8 mouse cellular contexts compared by ENCODE assay signal in the genomic region with DNA sequence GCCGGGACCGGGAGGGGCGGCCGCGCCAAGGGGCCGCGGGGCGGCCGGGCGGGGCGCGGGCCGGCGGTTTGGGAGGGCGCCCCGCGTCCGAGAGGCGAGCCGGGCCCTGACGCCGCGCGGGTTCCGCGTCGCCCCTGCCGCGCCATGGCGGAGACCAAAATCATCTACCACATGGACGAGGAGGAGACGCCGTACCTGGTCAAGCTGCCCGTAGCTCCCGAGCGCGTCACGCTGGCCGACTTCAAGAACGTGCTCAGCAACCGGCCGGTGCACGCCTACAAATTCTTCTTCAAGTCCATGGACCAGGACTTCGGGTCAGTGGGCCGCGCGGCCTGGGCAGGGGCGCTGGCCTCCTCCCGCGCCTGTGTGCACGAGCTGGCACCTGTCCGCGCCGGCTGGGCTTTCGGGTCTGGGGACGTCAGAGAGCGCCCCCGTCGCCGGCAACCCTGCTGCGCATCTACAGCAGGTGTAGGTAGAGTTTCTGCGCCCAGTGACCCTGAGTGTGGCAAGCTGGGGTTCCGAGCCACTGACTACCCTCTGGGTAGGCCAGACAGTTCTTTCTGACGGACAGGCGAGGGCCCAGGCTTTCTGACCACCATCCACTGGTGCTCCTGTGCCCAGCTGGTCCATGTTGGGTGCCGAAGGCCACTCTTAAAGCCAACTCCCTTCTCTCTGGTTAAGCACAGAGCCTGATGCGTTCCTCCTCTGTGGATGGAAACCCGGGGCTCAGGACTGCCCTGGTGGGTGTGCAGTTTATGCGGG. TPM values are rescaled to one million over a fixed set of nuclear protein-coding genes. Genes with fewer than 3 reads are reported as not detected.
DNase-seq lines count a peak whose midpoint lies in the region; ATAC-seq and TF ChIP-seq lines count a peak whose summit lies in the region.

No protein-coding gene starts in this region.

- 2% methylated on average over 56 of the region's 69 CpGs for WGBS in heart, embryonic 13.5 days
- under 1% methylated on average over 68 of the region's 69 CpGs for WGBS in stomach, embryonic 15.5 days

- peak overlapping the region; percentile 97 for H3K9ac ChIP-seq in heart, embryonic 13.5 days
- peak overlapping the region; percentile 86 for H3K9ac ChIP-seq in stomach, embryonic 15.5 days

- DNase-seq in 3134 (ENCODE audit: extremely low read depth, insufficient read length, low spot score): peak; percentile 51
- peak; percentile 34 for DNase-seq in G1E (ENCODE audit: low spot score)
- DNase-seq in embryo, embryonic 9.5 days (ENCODE audit: extremely low spot score): peak; percentile 45
- DNase-seq in kidney, postnatal 14 days: peak; percentile 69
- no peak for DNase-seq in left cerebral cortex, postnatal 14 days (ENCODE audit: low spot score in 2 of 2)

- TF ChIP-seq CTCF in G1E (IDR thresholded peaks at IDR 0.05; ENCODE audit: low read depth, low read length): no peak

- H3K4me2 ChIP-seq in heart, embryonic 13.5 days: peak overlapping the region; percentile 98
- H3K4me2 ChIP-seq in stomach, embryonic 15.5 days: peak overlapping the region; percentile 95

- peak overlapping the region; percentile 91 for H3K4me3 ChIP-seq in G1E (ENCODE audit: low read depth, low read length)
- peak overlapping the region; percentile 92 for H3K4me3 ChIP-seq in heart, embryonic 13.5 days
- peak overlapping the region; percentile 66 for H3K4me3 ChIP-seq in stomach, embryonic 15.5 days (replicated peaks)

- intact Hi-C loops in left cerebral cortex, postnatal 14 days (cut with DNase I): no loop called here

- peaks cover 2% of the 10 kb centered on the region; the same call in 1 of the 2 replicates for H3K27me3 ChIP-seq in G1E (ENCODE audit: insufficient read depth, low read length)
- H3K27me3 ChIP-seq in heart, embryonic 13.5 days (replicated peaks): no peaks in the 10 kb centered on the region
- no peaks in the 10 kb centered on the region for H3K27me3 ChIP-seq in stomach, embryonic 15.5 days (replicated peaks)

- H3K9me3 ChIP-seq in G1E (replicated peaks): no peaks in the 10 kb centered on the region
- H3K9me3 ChIP-seq in heart, embryonic 13.5 days: no peaks in the 10 kb centered on the region
- no peaks in the 10 kb centered on the region for H3K9me3 ChIP-seq in stomach, embryonic 15.5 days

- H3K27ac ChIP-seq in heart, embryonic 13.5 days (replicated peaks): peak overlapping the region; percentile 70
- peak overlapping the region; percentile 59; the same call in 1 of the 2 replicates for H3K27ac ChIP-seq in stomach, embryonic 15.5 days

- ATAC-seq in G1E (ENCODE audit: extremely low read depth, insufficient number of reproducible peaks, low FRiP score, poor library complexity, severe bottlenecking): no peak
- peak; percentile 6; the same call in 1 of the 2 replicates for ATAC-seq in heart, embryonic 13.5 days (ENCODE audit: extremely low read depth, insufficient number of reproducible peaks, low FRiP score, low TSS enrichment)
- ATAC-seq in megakaryocyte, adult 5-6 weeks (ENCODE audit: poor library complexity, severe bottlenecking): peak; percentile 25
- ATAC-seq in stomach, embryonic 15.5 days (ENCODE audit: insufficient read depth, low FRiP score, low read depth): peak; percentile 23

- H3K36me3 ChIP-seq in G1E (replicated peaks): peaks cover 44% of the 10 kb centered on the region
- H3K36me3 ChIP-seq in heart, embryonic 13.5 days: peaks cover 16% of the 10 kb centered on the region
- no peaks in the 10 kb centered on the region for H3K36me3 ChIP-seq in stomach, embryonic 15.5 days

- H3K4me1 ChIP-seq in G1E (ENCODE audit: insufficient read depth, low read depth, low read length): peaks cover 48% of the 10 kb centered on the region
- peaks cover 35% of the 10 kb centered on the region for H3K4me1 ChIP-seq in heart, embryonic 13.5 days
- H3K4me1 ChIP-seq in stomach, embryonic 15.5 days: peaks cover 26% of the 10 kb centered on the region

RNA-seq across cellular contexts. Expression of a gene that starts 0.6 kb away (rescaled TPM):
- total RNA-seq in G1E (2014; fragmentation: Nextera tagmentation) (14.4 and 16.8 TPM in 2 replicates), G1E (2017) (9.2 and 13.7 TPM in 2 replicates)
- 77.7 and 92.8 TPM in 2 replicates for polyA plus RNA-seq in G1E (2012)
- polyA plus RNA-seq in heart, embryonic 13.5 days (2015; fragmentation: Nextera tagmentation; extraction: Ambion mirVana): 2.8 and 2.9 TPM in 2 replicates
- 9.8 and 10.8 TPM in 2 replicates for total RNA-seq in megakaryocyte, adult 5-6 weeks (2015)
- 10.5 and 11.3 TPM in 2 replicates for total RNA-seq in megakaryocyte, adult 5-6 weeks (2017)
- 13.7 and 16.0 TPM in 2 replicates for polyA plus RNA-seq in stomach, embryonic 15.5 days (2015; fragmentation: Nextera tagmentation; extraction: Ambion mirVana)
- 10 to 100 TPM; 81.5 to 81.6 TPM for total RNA-seq in left cerebral cortex, postnatal 14 days (2021)

RNA-seq across cellular contexts. Expression of a gene that starts 8.3 kb away (rescaled TPM):
- total RNA-seq in G1E (2014; fragmentation: Nextera tagmentation) (not detected in 2 replicates), G1E (2017) (0.33 and 0.46 TPM in 2 replicates)
- not detected in 2 replicates for polyA plus RNA-seq in G1E (2012)
- 56.7 and 59.3 TPM in 2 replicates for polyA plus RNA-seq in heart, embryonic 13.5 days (2015; fragmentation: Nextera tagmentation; extraction: Ambion mirVana)
- total RNA-seq in megakaryocyte, adult 5-6 weeks (2015): not detected in 2 replicates
- total RNA-seq in megakaryocyte, adult 5-6 weeks (2017): 1.2 TPM in 2 replicates
- polyA plus RNA-seq in stomach, embryonic 15.5 days (2015; fragmentation: Nextera tagmentation; extraction: Ambion mirVana): 110 and 121 TPM in 2 replicates
- total RNA-seq in left cerebral cortex, postnatal 14 days (2021): 10 to 100 TPM in 1 of 2 experiments, 1 to 10 TPM in 1; 9.0 to 14.0 TPM

RNA-seq across cellular contexts. Expression of a gene that starts 15.4 kb away (rescaled TPM):
- total RNA-seq in G1E (2014; fragmentation: Nextera tagmentation) (1.6 and 1.7 TPM in 2 replicates), G1E (2017) (0.52 and 0.60 TPM in 2 replicates)
- polyA plus RNA-seq in G1E (2012): 0.02 and 0.03 TPM in 2 replicates
- 0.09 and 0.11 TPM in 2 replicates for polyA plus RNA-seq in heart, embryonic 13.5 days (2015; fragmentation: Nextera tagmentation; extraction: Ambion mirVana)
- total RNA-seq in megakaryocyte, adult 5-6 weeks (2015): 0.93 and 1.4 TPM in 2 replicates
- 0.66 and 1.1 TPM in 2 replicates for total RNA-seq in megakaryocyte, adult 5-6 weeks (2017)
- 0.30 and 0.50 TPM in 2 replicates for polyA plus RNA-seq in stomach, embryonic 15.5 days (2015; fragmentation: Nextera tagmentation; extraction: Ambion mirVana)
- total RNA-seq in left cerebral cortex, postnatal 14 days (2021): under 1 TPM; 0.20 to 0.27 TPM

RNA-seq across cellular contexts. Expression of a gene that starts 16.7 kb away (rescaled TPM):
- 147 and 155 TPM in 2 replicates for total RNA-seq in G1E (2014; fragmentation: Nextera tagmentation)
- total RNA-seq in G1E (2017): 158 and 160 TPM in 2 replicates
- 291 and 293 TPM in 2 replicates for polyA plus RNA-seq in G1E (2012)
- polyA plus RNA-seq in heart, embryonic 13.5 days (2015; fragmentation: Nextera tagmentation; extraction: Ambion mirVana): 126 and 144 TPM in 2 replicates
- 99.7 and 101 TPM in 2 replicates for total RNA-seq in megakaryocyte, adult 5-6 weeks (2015)
- total RNA-seq in megakaryocyte, adult 5-6 weeks (2017): 131 and 143 TPM in 2 replicates
- 138 and 157 TPM in 2 replicates for polyA plus RNA-seq in stomach, embryonic 15.5 days (2015; fragmentation: Nextera tagmentation; extraction: Ambion mirVana)
- 10 to 100 TPM; 83.3 to 84.1 TPM for total RNA-seq in left cerebral cortex, postnatal 14 days (2021)

RNA-seq across cellular contexts. Expression of a gene that starts 21.5 kb away (rescaled TPM):
- total RNA-seq in G1E (2014; fragmentation: Nextera tagmentation) (6.7 and 11.8 TPM in 2 replicates), G1E (2017) (9.3 and 9.5 TPM in 2 replicates)
- 1.1 and 3.6 TPM in 2 replicates for polyA plus RNA-seq in G1E (2012)
- 9.1 and 9.8 TPM in 2 replicates for polyA plus RNA-seq in heart, embryonic 13.5 days (2015; fragmentation: Nextera tagmentation; extraction: Ambion mirVana)
- total RNA-seq in megakaryocyte, adult 5-6 weeks (2015): 9.1 and 11.7 TPM in 2 replicates
- total RNA-seq in megakaryocyte, adult 5-6 weeks (2017): 8.8 and 14.1 TPM in 2 replicates
- polyA plus RNA-seq in stomach, embryonic 15.5 days (2015; fragmentation: Nextera tagmentation; extraction: Ambion mirVana): 14.7 and 15.7 TPM in 2 replicates
- total RNA-seq in left cerebral cortex, postnatal 14 days (2021): 10 to 100 TPM; 28.8 to 29.7 TPM

Comparison
In these comparisons a context has a peak if more than half of its experiments do, and no peak if none do; other contexts are left out.
1. DNase-seq: peak in 3134 (single experiment), G1E (single experiment), embryo, embryonic 9.5 days (single experiment) and kidney, postnatal 14 days (single experiment); none in left cerebral cortex, postnatal 14 days (0 of 2).
2. RNA of a gene that starts 0.6 kb away (total RNA-seq): 81.5 to 81.6 TPM in left cerebral cortex, postnatal 14 days; 9.2 to 16.8 TPM in G1E and 9.8 to 11.3 TPM in megakaryocyte, adult 5-6 weeks; every median in the first group is over 4 times any median in the second.
3. RNA of a gene that starts 8.3 kb away (total RNA-seq): 9.0 to 14.0 TPM in left cerebral cortex, postnatal 14 days; 1.2 TPM in megakaryocyte, adult 5-6 weeks and 0.33 to 0.46 TPM in G1E; every median in the first group is over 4 times any median in the second.
4. Peak in every context shown above with its lines, with median percentiles within 50 percentile points of each other: H3K4me3 ChIP-seq.